Mouse (Mus musculus): ENCODE data around the gene Bin2.
"Not testable (repeated sequence)": the region's sequence is repeated elsewhere in the genome, so short reads cannot be mapped to it uniquely, and the experiment has no call there.

Gene Bin2

DNA sequence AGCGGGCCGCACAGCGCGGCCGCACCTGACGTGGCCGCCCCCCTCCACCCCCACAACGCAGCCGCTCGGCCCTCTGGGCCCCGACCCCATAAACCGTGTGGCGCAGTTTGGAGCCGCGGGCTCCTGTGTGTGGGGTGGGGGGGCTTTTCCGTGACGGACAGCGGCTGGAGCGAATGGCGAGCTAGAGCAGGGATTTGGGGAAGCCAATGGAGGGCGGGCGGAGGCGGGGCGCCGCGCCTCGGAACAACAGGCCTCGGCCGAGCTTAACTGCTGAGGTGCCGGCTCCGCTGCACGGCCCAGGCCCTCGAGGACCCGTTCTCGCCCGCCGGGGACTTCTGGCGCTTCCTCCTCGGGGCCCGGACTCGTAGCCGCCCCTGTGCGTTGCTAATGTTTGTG is 53.5 kb downstream of the Bin2 start:
- DNase-seq (ENCODE audit: low read depth, low spot score), result peak; percentile 90

GRCm38 (mm10) chr15:100614996-100615824 is 54.1 kb downstream of the Bin2 start, which contains the start of gene Dazap2:
TSS of gene Dazap2 (plus strand) at chr15:100615349.
- DNase-seq (ENCODE audit: low read depth, low spot score), result peak; percentile 98

GRCm38 (mm10) chr15:100614218-100614995 is 54.9 kb downstream of the Bin2 start:
- DNase-seq (ENCODE audit: low read depth, low spot score), result no peak

DNA sequence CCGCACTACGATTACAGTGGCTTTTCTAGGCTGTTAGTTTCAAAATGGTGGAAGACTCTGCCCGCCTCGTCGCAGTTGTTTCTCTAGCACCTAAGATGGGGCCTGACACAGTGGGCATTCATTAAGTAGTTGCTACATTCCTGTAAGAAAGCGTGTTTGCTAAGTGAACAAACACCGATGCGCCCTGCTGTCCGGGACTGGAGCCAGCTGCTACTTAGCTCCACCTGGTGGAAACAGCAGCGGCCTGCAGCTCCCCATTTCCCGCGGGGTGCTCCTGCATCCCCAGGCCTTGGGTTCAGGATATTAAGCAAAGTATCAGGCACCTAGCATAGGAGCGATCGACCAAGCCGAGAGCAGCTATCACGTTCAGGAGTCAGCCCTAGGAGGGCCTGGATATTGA is 55.8 kb downstream of the Bin2 start:
- peak; percentile 90 for DNase-seq (ENCODE audit: low read depth, low spot score)

- peak; percentile 53 for DNase-seq (ENCODE audit: low read depth, low spot score)
Measured at GRCm38 (mm10) chr15:100612432-100612831, 56.9 kb downstream of the Bin2 start.

DNA sequence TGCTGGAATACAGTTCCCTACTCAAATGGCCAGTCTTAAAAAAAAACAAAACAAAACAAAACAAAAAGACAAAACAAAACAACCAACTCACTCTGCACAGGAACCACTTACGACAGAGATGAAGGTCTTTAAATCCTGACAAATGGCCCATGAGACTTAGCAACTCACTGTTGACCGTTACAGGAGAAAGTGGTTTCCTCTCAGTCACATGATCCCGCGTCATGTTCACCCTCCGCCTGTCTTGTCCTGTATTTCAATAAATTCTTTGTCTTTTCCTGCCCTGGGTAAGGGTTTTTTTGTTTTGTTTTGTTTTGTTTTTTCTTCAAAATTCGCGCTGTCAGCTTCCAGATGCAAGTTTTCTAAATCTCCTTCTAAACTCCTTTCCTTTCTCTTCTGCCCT is 57.4 kb downstream of the Bin2 start:
- no peak for DNase-seq (ENCODE audit: low read depth, low spot score)

- not testable (repeated sequence) for DNase-seq (ENCODE audit: low read depth, low spot score)
Measured at GRCm38 (mm10) chr15:100606677-100607076, 62.7 kb downstream of the Bin2 start.

DNA sequence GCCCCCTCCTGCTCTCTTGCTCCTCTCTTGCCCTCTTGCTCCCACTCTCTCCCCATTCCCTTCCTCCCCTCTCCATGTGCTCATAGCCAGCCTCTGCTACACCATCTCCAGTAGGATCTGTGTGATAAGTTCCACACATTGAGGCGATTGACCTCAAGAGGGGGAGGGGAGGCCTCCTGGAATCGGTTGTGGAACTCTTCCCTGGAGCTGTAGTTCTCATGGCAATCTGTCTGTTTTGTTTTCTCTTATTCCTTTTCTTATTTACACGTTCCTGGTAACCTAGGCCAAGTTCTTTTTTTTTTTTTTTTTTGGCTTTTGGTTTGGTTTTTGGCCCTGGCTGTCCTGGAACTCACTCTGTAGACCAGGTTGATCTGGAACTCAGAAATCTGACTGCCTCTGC is 67.7 kb downstream of the Bin2 start:
- no peak for DNase-seq (ENCODE audit: low read depth, low spot score)

DNA sequence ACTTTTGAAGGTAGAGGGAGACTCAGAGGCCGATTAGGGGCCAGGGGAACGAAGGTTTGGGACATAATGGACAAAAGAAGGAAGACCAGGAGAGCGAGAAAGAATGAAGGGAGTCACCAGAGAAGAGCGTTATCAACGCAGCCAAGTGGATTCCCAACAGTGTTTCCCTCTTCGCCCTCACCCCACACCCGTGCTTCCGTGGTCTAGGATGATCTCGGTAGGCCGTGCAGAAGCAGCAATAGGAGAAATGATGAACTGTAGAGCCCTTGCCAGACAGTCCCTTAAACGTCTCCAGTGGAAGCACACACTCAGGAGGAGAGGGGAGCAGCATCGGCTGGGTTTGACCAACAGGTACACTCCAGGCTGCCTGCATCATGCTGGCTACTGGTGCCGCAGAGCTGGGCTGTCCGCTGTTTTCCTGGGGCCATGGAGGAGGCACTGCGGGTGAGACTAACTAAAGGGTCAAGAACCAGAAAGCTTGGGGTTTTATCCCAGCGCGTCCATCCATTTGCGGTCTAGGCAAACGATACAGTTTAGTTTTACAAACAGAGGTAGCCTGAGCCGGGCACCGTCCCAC is 68.6 kb downstream of the Bin2 start:
- no peak for DNase-seq (ENCODE audit: low read depth, low spot score)

DNA sequence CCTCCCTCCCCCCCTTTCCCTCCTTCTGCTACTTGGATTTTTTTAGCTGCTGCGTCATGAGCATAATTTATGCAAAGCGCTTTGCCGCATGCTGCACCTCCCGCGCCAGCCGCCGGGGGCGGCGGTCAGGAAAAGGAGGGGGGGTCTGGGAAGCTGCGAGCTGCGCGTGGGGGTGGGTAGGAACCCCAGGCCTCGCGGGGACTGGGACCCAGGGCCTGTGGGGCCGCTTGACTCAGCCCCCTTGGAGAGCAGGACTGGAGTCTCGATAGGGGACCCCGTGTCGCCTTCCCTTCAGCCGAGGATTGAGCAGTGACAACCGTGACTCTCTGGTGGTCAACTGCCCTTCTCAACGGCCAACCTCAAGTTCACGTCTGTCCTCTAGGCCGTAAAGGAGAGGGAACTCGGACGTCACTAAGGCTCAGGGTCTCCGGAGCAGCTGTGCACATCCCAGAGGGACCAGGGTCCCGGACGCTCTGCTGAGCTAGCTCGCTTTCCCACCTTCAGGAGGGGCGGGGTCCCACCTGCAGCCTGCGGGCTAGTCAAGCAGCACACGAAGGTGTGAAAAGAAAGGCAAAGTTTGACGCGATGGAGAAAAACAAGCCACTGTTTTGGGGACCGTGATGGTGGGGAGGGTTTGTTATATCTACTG is 69.2 kb downstream of the Bin2 start:
- peak; percentile 71 for DNase-seq (ENCODE audit: low read depth, low spot score)

DNA sequence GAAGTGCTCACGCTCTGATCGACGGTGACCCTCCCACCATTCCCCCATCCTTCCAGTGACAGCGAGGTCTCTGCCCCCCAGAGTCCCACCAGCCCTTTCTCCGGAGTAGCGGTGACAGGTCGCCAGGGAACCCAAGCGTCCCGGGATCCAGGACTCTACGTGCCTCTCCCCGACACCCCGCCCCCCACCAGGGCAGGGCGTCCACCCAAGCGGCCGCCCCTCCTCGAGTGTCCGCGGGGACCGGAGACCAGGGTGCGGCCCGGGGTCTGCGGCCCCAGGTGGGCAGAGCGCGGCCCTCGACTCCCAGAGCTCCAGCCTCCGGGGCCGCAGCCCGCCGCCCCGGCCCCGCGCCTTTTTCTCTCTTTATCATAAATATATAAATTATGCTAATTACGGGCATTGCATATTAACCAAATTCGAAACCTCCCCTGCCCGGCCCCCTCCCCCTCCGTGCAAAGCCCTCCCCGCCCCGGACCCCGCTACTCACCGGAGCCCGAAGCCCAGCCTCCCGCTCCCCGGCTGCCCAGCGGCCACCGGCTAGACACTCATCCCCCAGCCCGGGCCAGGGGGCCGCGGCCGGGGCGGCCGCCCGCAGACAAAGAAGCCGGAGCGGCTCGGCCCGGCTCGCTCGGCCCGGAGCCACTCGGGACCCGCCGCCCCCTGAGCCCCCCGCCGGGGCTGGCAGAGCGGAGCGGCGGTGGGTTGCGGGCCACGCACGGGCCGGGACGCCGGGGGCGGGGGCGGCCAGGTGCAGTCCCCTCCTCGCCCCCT is 69.9 kb downstream of the Bin2 start, which contains the start of gene Pou6f1:
Pou6f1 (minus strand) TSS at position 709 of the 771 bp plus-strand sequence.
- DNase-seq (ENCODE audit: low read depth, low spot score), result no peak

GRCm38 (mm10) chr15:100598883-100599275 is 70.5 kb downstream of the Bin2 start:
- DNase-seq (ENCODE audit: low read depth, low spot score), result peak; percentile 32

DNA sequence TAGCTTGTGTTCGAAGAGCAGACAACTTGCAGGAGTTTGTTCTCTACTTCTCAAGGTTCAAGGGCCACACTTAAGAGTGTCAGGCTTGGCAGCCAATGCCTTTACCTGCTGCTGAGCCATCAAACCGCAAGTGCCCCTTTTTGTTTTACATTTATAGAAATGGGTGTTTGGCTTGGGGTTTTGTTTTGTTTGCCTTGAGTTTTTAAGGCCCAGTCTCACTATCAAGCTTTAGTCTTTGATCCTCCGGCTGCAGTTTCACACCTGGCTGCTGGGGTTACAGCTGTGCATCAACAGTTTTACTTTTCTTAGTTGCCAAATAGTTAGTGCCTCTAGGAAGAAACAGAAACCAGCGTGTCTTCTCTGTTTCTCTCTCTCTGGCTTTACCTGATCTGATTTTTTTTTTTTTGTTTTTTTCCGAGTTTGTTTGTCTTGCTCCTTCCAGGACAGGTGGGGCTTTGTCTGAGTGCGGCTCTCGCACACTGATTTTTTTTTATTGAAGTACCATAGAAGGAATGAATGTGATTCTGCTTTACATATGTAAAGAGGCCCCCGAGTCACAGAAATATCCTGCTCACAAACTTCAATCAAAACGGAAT is 71.0 kb downstream of the Bin2 start:
- no peak for DNase-seq (ENCODE audit: low read depth, low spot score)

GRCm38 (mm10) chr15:100592817-100593216 is 76.5 kb downstream of the Bin2 start:
- no peak for DNase-seq (ENCODE audit: low read depth, low spot score)

All from ES-CJ7 (cell line).